Mouse (Mus musculus) cerebellum, postnatal 14 days (tissue): ENCODE data around the gene Pkp3.
"Not testable (repeated sequence)": the region's sequence is repeated elsewhere in the genome, so short reads cannot be mapped to it uniquely, and the experiment has no call there.

Experiments
- DNase-seq, 2 experiments: peaks; one replicate each; pipeline ENCODE4 v3.0.0; 2021; ENCODE audit warnings: mixed read lengths in 2 of 2

Pkp3 gene

GRCm38 (mm10) chr7:141077841-141078240, at the start of gene Pkp3:
TSS of gene Pkp3 (plus strand) at chr7:141078218.
- DNase-seq, result no peak

- DNase-seq, result no peak
These were observed 49.2 kb upstream of the Pkp3 start, which contains the start of gene Gm17387 for GRCm38 (mm10) chr7:141028831-141029230. TSS of gene Gm17387 (plus strand) at chr7:141029131.

- DNase-seq, result no peak
These were observed 47.6 kb upstream of the Pkp3 start for GRCm38 (mm10) chr7:141030390-141030789.

GRCm38 (mm10) chr7:141032458-141033167, 45.4 kb upstream of the Pkp3 start:
- DNase-seq, result no peak

GRCm38 (mm10) chr7:141036624-141037023, 41.4 kb upstream of the Pkp3 start:
- DNase-seq, result not testable (repeated sequence)

- DNase-seq, result no peak
These were observed 39.7 kb upstream of the Pkp3 start for GRCm38 (mm10) chr7:141038090-141039032.

- DNase-seq, result no peak
These were observed 38.5 kb upstream of the Pkp3 start for GRCm38 (mm10) chr7:141039386-141040107.

GRCm38 (mm10) chr7:141040867-141041606, 37.0 kb upstream of the Pkp3 start:
- DNase-seq, result no peak

GRCm38 (mm10) chr7:141041661-141042060, 36.4 kb upstream of the Pkp3 start:
- peak; percentile 70 to 78 for DNase-seq

GRCm38 (mm10) chr7:141042539-141042938, 35.5 kb upstream of the Pkp3 start:
- no peak for DNase-seq

GRCm38 (mm10) chr7:141046931-141047580, 31.0 kb upstream of the Pkp3 start:
- no peak for DNase-seq

GRCm38 (mm10) chr7:141047581-141048225, 30.3 kb upstream of the Pkp3 start:
- peak; percentile 74 to 76 for DNase-seq

GRCm38 (mm10) chr7:141048226-141049218, 29.5 kb upstream of the Pkp3 start:
- peak; percentile 95 to 96 for DNase-seq

GRCm38 (mm10) chr7:141049326-141049725, 28.7 kb upstream of the Pkp3 start:
- no peak for DNase-seq

- no peak for DNase-seq
These were observed 26.8 kb upstream of the Pkp3 start for GRCm38 (mm10) chr7:141051060-141051685.

GRCm38 (mm10) chr7:141052016-141052415, 26.0 kb upstream of the Pkp3 start:
- DNase-seq, result no peak

- DNase-seq, result no peak
These were observed 25.6 kb upstream of the Pkp3 start for GRCm38 (mm10) chr7:141052421-141052820.

- DNase-seq, result no peak
These were observed 22.2 kb upstream of the Pkp3 start for GRCm38 (mm10) chr7:141055785-141056184.

- DNase-seq, result no peak
These were observed 21.0 kb upstream of the Pkp3 start for GRCm38 (mm10) chr7:141056976-141057375.
